Mouse (Mus musculus) brain, embryonic 14.5 days (tissue): ENCODE results near the gene Olfml2b.

ENCODE experiments used
- CTCF ChIP-seq: fragments of 200-500 bp; IDR thresholded peaks from 2 replicates; pipeline ENCODE4 v1.5.1; 2012; ENCODE audit warnings: inconsistent platforms, mild to moderate bottlenecking, moderate library complexity, borderline replicate concordance; ENCODE audit not compliant: insufficient read depth, insufficient read length; ENCODE audit errors: extremely low read depth
- POLR2A ChIP-seq: fragments of 200-500 bp; IDR thresholded peaks from 2 replicates; pipeline ENCODE4 v1.6.1; 2012; ENCODE audit warnings: mild to moderate bottlenecking, inconsistent platforms, borderline replicate concordance; ENCODE audit not compliant: poor library complexity, insufficient read depth, insufficient read length, severe bottlenecking; ENCODE audit errors: extremely low read depth

- no peak for TF ChIP-seq CTCF
- TF ChIP-seq POLR2A = no peak
Observed at GRCm38 (mm10) chr1:170594575-170594974, 49.8 kb upstream of the Olfml2b start.
